Mouse (Mus musculus) intestine, embryonic 16.5 days (tissue): Measurements from ENCODE around the gene Dram1. TPM values are rescaled to one million over a fixed set of nuclear protein-coding genes. Genes with fewer than 3 reads are reported as not detected.

ENCODE experiments used
- ATAC-seq: fragments of 200-750 bp; cut with Nextera tagmentation; 2 replicates; pipeline ENCODE4 v1.8.0; 2017; ENCODE audit warnings: moderate TSS enrichment, moderate library complexity
- H3K27ac ChIP-seq: fragments of 300-500 bp; sonication (generic); 2 replicates; pipeline ENCODE4 v1.5.1; 2014; ENCODE audit warnings: mild to moderate bottlenecking, low read length
- H3K27me3 ChIP-seq: fragments of 300-500 bp; sonication (generic); replicated peaks from 2 replicates; pipeline ENCODE4 v1.6.1; 2014; ENCODE audit warnings: low read length, control low read depth, mixed read lengths; ENCODE audit not compliant: control insufficient read depth, insufficient read depth
- H3K36me3 ChIP-seq: fragments of 300-500 bp; sonication (generic); 2 replicates; pipeline ENCODE4 v1.6.1; 2014; ENCODE audit warnings: low read length, control low read depth; ENCODE audit not compliant: control insufficient read depth, insufficient read depth
- H3K4me1 ChIP-seq: fragments of 300-500 bp; sonication (generic); 2 replicates; pipeline ENCODE4 v1.6.1; 2014; ENCODE audit warnings: low read length, control low read depth, mixed read lengths; ENCODE audit not compliant: control insufficient read depth, insufficient read depth
- H3K4me2 ChIP-seq: fragments of 300-500 bp; sonication (generic); 2 replicates; pipeline ENCODE4 v1.6.1; 2014; ENCODE audit warnings: low read depth, low read length, control low read depth
- H3K4me3 ChIP-seq: fragments of 300-500 bp; sonication (generic); 2 replicates; pipeline ENCODE4 v1.5.1; 2014; ENCODE audit warnings: mild to moderate bottlenecking, low read length
- H3K9ac ChIP-seq: fragments of 300-500 bp; sonication (generic); 2 replicates; pipeline ENCODE4 v1.6.1; 2014; ENCODE audit warnings: low read depth, low read length
- H3K9me3 ChIP-seq: fragments of 300-500 bp; sonication (generic); 2 replicates; pipeline ENCODE4 v1.6.1; 2016; ENCODE audit warnings: low read length, control low read depth; ENCODE audit not compliant: control insufficient read depth
- WGBS: fragments of 180-500 bp; shearing (Covaris S2); extraction: QIAGEN DNeasy Blood & Tissue Kit; methylation state at CpG from one replicate; pipeline ENCODE4 v1.1.7; 2014; 5-methylcytosine and 5-hydroxymethylcytosine counted together
- polyA plus RNA-seq: library from polyadenylated mRNA; unstranded; fragments of >200 nt; fragmentation: Nextera tagmentation; extraction: Ambion mirVana; gene quantifications from 2 replicates; pipeline ENCODE4 v1.2.1, GENCODE M21; 2015

The Dram1 gene
- polyA plus RNA-seq, 1 experiment from 2014 or later, result 3.5 TPM

DNA sequence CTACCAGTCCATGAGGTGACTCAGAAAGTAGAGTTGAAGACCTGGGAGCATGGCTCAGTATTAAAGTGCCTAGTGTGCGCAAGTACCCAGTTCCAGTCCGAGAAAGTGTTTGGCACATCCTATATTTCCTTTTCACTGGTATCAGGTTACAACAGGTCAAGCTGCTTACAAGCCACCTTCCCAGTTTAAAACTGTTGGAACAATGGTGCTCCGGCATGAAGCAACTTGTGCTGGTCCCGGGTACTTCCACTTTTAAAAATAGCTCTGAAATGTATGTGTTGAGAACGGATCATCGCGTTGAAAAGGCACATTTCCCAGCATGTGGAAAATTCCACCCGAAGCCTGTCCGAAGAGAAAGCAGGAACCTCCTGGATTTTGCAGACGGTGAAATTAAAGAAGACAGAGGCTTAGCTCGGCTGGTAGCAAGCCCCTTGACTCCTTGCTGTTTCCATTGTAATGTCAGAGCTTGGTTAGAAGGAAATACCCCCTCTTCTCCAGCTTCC, 32.9 kb downstream of the Dram1 start:
- Histone ChIP-seq H3K4me3 (no peak overlapping the region), H3K27ac (no peak overlapping the region)

DNA sequence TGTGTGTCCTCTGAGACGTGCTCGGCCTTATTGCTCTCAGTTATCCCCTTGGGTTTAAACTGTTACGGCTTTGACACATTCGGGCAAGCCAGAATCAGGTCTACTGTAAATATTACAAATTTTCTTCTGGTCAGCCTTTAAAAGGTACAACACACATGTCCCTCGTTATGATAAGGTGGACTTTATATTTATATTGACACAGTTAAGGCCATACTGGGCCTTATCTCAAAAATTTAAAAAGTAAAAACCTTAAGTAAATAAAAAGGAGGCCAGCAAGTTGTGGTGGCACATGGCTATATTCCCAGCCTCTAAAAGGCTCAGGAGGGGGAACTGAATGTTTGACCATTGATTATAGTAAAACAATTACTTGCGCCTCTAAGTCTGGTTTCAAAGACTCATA, 37.5 kb downstream of the Dram1 start:
- H3K4me3 ChIP-seq, result no peak overlapping the region
- H3K27ac ChIP-seq, result no peak overlapping the region
- peak; percentile 56; the same call in 1 of the 2 replicates for ATAC-seq
- H3K9me3 ChIP-seq, result no peaks in the 10 kb centered on the region
- no peaks in the 10 kb centered on the region for H3K27me3 ChIP-seq
- H3K36me3 ChIP-seq, result no peaks in the 10 kb centered on the region
- 65% methylated on average over 6 of the region's 6 CpGs for WGBS
- H3K4me2 ChIP-seq, result no peak overlapping the region
- no peaks in the 10 kb centered on the region for H3K4me1 ChIP-seq
- no peak overlapping the region for H3K9ac ChIP-seq

More for the DNA sequence above, 32.9 kb downstream of the Dram1 start:
- Histone ChIP-seq H3K9me3 (no peaks in the 10 kb centered on the region), H3K27me3 (no peaks in the 10 kb centered on the region), H3K9ac (no peak overlapping the region), H3K4me2 (no peak overlapping the region), H3K4me1 (no peaks in the 10 kb centered on the region), H3K36me3 (no peaks in the 10 kb centered on the region)
- ATAC-seq, result no peak
- 66% methylated on average over 11 of the region's 11 CpGs for WGBS

- Histone ChIP-seq H3K9ac (no peak overlapping the region), H3K27ac (no peak overlapping the region), H3K27me3 (no peaks in the 10 kb centered on the region), H3K4me2 (no peak overlapping the region), H3K4me3 (no peak overlapping the region), H3K36me3 (no peaks in the 10 kb centered on the region), H3K4me1 (no peaks in the 10 kb centered on the region), H3K9me3 (no peaks in the 10 kb centered on the region)
- no peak for ATAC-seq
- WGBS, result 90% methylated on average over 9 of the region's 9 CpGs
Measured at GRCm38 (mm10) chr10:88340660-88341059, 38.2 kb downstream of the Dram1 start.

GRCm38 (mm10) chr10:88330695-88331094, 48.2 kb downstream of the Dram1 start:
- Histone ChIP-seq H3K9ac (no peak overlapping the region), H3K27ac (no peak overlapping the region)
- 22% methylated on average over 5 of the region's 5 CpGs for WGBS

DNA sequence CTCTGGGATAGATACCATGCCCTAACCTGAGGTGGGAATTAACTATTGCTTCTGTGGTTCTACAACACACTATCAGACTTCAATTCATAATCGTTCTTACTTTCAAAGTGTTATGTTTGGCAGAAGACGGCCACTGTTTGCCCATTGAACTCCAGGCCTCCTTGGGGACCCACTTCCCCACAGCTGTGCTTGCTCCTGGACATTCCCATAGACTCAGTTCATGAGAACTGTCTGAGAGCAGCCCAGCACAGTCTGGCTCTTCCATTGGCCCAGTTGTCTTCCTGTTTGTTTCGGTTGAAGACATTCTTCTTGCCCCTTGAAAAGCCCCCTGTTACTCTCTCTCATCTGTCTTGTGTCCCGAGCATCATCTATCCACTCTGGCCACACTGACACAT, 50.8 kb downstream of the Dram1 start:
- H3K27me3 ChIP-seq, result no peaks in the 10 kb centered on the region
- H3K4me2 ChIP-seq, result no peak overlapping the region
- H3K9me3 ChIP-seq, result no peaks in the 10 kb centered on the region
- no peak for ATAC-seq
- H3K4me3 ChIP-seq, result no peak overlapping the region
- WGBS, result 63% methylated on average over 4 of the region's 4 CpGs
- peaks cover 2% of the 10 kb centered on the region; the same call in 1 of the 2 replicates for H3K4me1 ChIP-seq
- no peak overlapping the region for H3K9ac ChIP-seq
- H3K27ac ChIP-seq, result no peak overlapping the region
- no peaks in the 10 kb centered on the region for H3K36me3 ChIP-seq

More at GRCm38 (mm10) chr10:88330695-88331094, 48.2 kb downstream of the Dram1 start:
- no peak for ATAC-seq
- Histone ChIP-seq H3K4me2 (no peak overlapping the region), H3K27me3 (no peaks in the 10 kb centered on the region), H3K4me3 (no peak overlapping the region), H3K4me1 (peaks cover 2% of the 10 kb centered on the region; the same call in 1 of the 2 replicates), H3K9me3 (no peaks in the 10 kb centered on the region), H3K36me3 (no peaks in the 10 kb centered on the region)

DNA sequence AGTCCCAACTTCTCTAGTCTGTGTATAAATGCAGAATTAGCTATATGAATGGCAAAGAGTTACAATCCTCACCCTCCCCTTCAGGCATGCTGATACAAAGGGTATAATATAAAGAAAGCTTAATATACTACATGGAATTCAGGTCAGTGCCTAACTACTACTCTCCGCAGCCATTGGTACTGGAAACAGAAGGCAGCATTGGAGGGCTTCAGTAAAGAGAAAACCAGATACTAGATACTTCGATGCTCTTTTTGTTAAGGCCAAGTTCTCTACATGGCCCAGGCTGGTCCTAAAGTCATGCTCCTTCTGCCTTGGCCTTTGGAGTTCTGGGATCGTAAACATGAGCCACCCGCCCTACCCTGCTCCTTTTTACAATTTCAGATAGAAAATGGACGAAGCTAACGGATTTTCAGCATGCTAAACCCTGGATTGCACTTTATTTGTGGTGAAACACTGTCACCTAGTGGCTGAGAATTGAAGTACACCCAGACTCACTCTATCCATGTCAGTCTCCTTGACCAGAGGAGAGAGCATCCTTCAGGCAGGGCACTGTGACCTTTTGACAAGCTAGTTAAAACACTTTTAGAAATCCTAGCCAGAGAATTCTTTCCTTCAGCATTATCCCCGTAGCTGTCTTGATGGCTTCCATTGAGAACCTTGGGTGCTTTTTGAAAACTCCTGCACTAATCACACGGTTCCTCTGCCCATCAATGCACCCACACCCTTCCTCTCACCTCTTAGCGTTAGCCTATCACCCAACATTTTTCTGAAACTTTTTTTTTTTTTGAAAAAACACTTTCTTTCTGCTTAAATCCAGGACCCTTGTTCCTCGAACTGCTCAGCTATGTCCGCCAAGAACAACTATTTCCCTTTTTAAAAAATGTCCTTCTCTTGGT, 51.5 kb downstream of the Dram1 start:
- Histone ChIP-seq H3K27me3 (no peaks in the 10 kb centered on the region), H3K9ac (no peak overlapping the region), H3K4me1 (peaks cover 2% of the 10 kb centered on the region; the same call in 1 of the 2 replicates), H3K4me3 (no peak overlapping the region), H3K4me2 (no peak overlapping the region), H3K9me3 (no peaks in the 10 kb centered on the region), H3K36me3 (no peaks in the 10 kb centered on the region), H3K27ac (no peak overlapping the region)
- ATAC-seq, result peak; percentile 70
- WGBS, result 48% methylated on average over 11 of the region's 11 CpGs

- H3K27ac ChIP-seq, result 0 out of 2 replicates have a peak overlapping the region, but pooled peaks have one; percentile 12
- H3K4me2 ChIP-seq, result no peak overlapping the region
- no peaks in the 10 kb centered on the region for H3K9me3 ChIP-seq
- no peak overlapping the region for H3K4me3 ChIP-seq
- no peak overlapping the region for H3K9ac ChIP-seq
- H3K36me3 ChIP-seq, result no peaks in the 10 kb centered on the region
- no peak for ATAC-seq
- WGBS, result 76% methylated on average over 5 of the region's 5 CpGs
- no peaks in the 10 kb centered on the region for H3K27me3 ChIP-seq
- no peaks in the 10 kb centered on the region; the same call in 1 of the 2 replicates for H3K4me1 ChIP-seq
Measured at GRCm38 (mm10) chr10:88321739-88322138, 57.1 kb downstream of the Dram1 start.

DNA sequence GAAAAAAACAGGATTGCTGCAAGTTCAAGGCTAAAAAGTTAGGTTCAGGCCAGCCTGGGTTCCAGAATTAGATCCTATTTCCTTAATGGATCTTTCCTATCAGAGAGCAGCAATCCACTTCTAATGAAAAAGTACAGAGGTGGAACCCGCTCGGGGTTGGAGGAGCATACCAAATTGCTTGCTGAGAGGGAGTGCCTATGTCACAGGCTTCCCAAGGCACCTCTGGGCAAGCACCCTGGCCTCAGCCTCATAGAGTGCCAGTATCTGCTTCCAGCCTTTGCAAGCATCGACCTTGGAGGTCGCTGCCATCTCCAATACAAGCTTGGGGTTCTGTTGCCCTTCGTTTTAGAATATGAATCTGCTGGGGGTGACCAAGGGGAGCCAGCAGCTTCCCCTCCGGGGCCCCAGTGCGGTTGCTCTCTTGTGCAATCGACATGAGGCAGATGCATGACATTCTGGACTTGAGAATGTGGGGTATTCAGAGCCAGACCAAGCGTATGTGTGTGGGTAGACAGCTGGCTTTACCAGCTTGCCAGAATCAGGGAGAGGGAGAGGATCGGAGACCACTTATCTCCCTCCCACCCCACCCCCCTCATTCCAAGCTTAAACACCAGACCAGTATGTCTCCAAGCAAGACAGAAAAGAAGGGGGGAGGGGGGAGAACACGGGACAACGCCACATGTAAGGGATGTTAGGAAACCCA, 58.0 kb downstream of the Dram1 start:
- Histone ChIP-seq H3K27ac (peak overlapping the region; percentile 69; the same call in 1 of the 2 replicates), H3K36me3 (no peaks in the 10 kb centered on the region), H3K9me3 (no peaks in the 10 kb centered on the region), H3K9ac (0 out of 2 replicates have a peak overlapping the region, but pooled peaks have one; percentile 6), H3K27me3 (no peaks in the 10 kb centered on the region), H3K4me2 (no peak overlapping the region), H3K4me3 (no peak overlapping the region), H3K4me1 (no peaks in the 10 kb centered on the region; the same call in 1 of the 2 replicates)
- 47% methylated on average over 12 of the region's 12 CpGs for WGBS
- peak; percentile 71 for ATAC-seq

DNA sequence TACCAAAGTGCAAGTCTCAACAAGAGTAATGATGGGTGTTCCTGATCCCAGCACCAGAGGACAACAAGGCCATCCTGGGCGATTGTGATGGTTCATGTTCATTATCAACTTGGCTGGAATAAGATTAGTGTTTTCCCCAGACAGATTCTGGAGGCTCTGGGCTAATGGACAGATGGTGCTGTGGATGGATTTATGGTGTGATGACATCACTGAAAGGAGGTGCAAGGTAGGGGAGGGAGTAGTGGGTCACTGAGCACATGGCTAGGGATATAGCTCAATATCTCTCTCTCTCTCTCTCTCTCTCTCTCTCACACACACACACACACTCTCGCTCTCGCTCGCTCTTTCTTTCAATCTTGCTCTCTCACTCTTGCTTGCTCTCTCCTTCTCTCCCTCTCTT, 60.7 kb downstream of the Dram1 start:
- no peak for ATAC-seq
- no peak overlapping the region for H3K27ac ChIP-seq
- H3K27me3 ChIP-seq, result no peaks in the 10 kb centered on the region
- no peak overlapping the region for H3K9ac ChIP-seq
- H3K4me2 ChIP-seq, result no peak overlapping the region
- H3K36me3 ChIP-seq, result no peaks in the 10 kb centered on the region
- no peak overlapping the region for H3K4me3 ChIP-seq
- no peaks in the 10 kb centered on the region for H3K9me3 ChIP-seq
- H3K4me1 ChIP-seq, result no peaks in the 10 kb centered on the region; the same call in 1 of the 2 replicates
- 84% methylated on average over 4 of the region's 4 CpGs for WGBS
